Mouse (Mus musculus): ENCODE results near the gene Nup188. TPM values are rescaled to one million over a fixed set of nuclear protein-coding genes. Genes with fewer than 3 reads are reported as not detected.

The Nup188 gene
- polyA plus RNA-seq, 1 experiment from 2014 or later, result 29.4 TPM

DNA sequence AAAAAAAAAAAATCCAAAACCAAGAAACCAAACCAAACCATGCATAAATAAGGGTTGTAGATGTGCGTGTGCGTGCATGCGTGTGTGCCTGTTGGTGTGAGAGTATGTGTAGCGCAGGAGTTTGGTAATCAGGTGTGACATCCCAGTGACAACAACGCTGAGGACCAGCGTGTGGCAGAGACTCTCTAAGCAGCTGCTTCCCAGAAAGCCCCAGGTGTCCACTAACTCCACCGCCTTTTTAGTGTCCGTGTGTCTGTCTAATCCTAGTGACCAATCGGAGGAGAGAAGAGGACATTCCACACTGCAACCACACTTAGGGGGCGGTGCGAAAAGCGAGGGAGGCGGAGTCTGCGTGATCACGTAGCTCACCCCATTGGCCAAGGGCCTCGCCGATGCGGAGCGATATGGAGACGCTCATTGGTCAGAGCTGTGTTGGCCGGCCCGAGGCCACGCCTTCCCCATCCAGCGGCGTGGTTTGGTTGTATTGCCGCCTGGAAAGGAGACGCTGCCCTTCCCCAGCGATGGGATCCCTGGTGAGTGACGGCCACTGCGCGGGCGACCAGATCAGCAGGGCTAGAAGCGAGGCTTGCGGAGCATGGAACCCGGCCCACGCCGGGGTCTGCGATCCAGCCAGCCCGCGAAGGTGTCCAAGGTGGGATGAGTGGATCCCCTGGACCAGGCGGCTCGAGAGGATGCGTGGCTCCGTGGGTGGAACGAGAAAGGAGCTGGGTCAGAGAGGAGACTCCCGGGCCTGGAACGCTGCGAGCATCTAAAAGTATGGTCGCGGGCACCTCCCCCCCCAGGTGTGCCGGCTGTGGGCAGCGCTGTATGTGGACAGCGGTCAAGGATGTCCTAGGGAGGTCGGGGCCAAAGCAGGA, 77.8 kb downstream of the Nup188 start, which contains the start of gene Miga2:
TSS of gene Miga2 (plus strand) at position 461 of the 878 bp plus-strand sequence.
- H3K9me3 ChIP-seq, result no peaks in the 10 kb centered on the region
- no peaks in the 10 kb centered on the region for H3K27me3 ChIP-seq (replicated peaks)
- peak within 1 kb of the TSS; percentile 93 for H3K4me3 ChIP-seq (replicated peaks)
- peak; percentile 99 for ATAC-seq
- WGBS, result under 1% methylated on average over 54 of the region's 54 CpGs
- H3K4me2 ChIP-seq (replicated peaks), result peak within 1 kb of the TSS; percentile 80
- H3K4me1 ChIP-seq (replicated peaks), result peaks cover 19% of the 10 kb centered on the region
- H3K27ac ChIP-seq, result peak within 1 kb of the TSS; percentile 65
- H3K9ac ChIP-seq, result peak within 1 kb of the TSS; percentile 86
- peaks cover 16% of the 10 kb centered on the region for H3K36me3 ChIP-seq

- Histone ChIP-seq H3K4me2 (replicated peaks) (peak overlapping the region; percentile 80), H3K27me3 (replicated peaks) (no peaks in the 10 kb centered on the region), H3K9ac (peak overlapping the region; percentile 86), H3K9me3 (no peaks in the 10 kb centered on the region), H3K36me3 (peaks cover 27% of the 10 kb centered on the region), H3K27ac (no peak overlapping the region), H3K4me3 (replicated peaks) (peak overlapping the region; percentile 93), H3K4me1 (replicated peaks) (peaks cover 19% of the 10 kb centered on the region)
- WGBS, result 82% methylated on average over 2 of the region's 2 CpGs
- no peak for ATAC-seq
Measured at GRCm38 (mm10) chr2:30365281-30366069, 79.3 kb downstream of the Nup188 start.

DNA sequence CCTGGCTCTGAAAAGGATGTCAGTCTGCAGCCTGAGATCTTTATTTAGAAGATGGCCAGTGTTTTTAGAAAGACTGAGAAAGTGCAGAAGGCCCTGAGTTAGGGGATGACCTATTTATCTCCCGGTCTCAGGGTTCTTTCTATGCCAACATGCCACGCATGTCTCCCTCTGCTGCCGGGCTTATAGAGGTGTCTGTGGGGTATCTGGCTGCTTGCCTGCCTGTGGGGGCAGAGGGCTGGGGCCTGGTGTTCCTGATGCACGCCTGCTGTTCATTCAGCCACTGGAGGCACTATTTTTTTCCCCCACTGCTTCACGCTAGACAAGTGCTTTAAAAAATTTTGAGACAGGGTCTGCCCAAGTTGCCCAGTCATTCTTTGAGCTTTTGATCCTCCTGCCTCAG, 80.0 kb downstream of the Nup188 start:
- no peak overlapping the region for H3K9ac ChIP-seq
- H3K4me3 ChIP-seq (replicated peaks), result no peak overlapping the region
- 70% methylated on average over 5 of the region's 5 CpGs for WGBS

GRCm38 (mm10) chr2:30371544-30371943, 85.3 kb downstream of the Nup188 start:
- no peak overlapping the region for H3K4me3 ChIP-seq (replicated peaks)
- no peak overlapping the region for H3K9ac ChIP-seq
- no peaks in the 10 kb centered on the region for H3K4me1 ChIP-seq (replicated peaks)
- H3K36me3 ChIP-seq, result peaks cover 63% of the 10 kb centered on the region
- H3K27me3 ChIP-seq (replicated peaks), result no peaks in the 10 kb centered on the region
- H3K9me3 ChIP-seq, result no peaks in the 10 kb centered on the region
- H3K4me2 ChIP-seq (replicated peaks), result no peak overlapping the region
- no peak for ATAC-seq
- 95% methylated on average over 8 of the region's 8 CpGs for WGBS
- H3K27ac ChIP-seq, result no peak overlapping the region

More for the DNA sequence above, 80.0 kb downstream of the Nup188 start:
- no peak overlapping the region for H3K4me2 ChIP-seq (replicated peaks)
- peaks cover 17% of the 10 kb centered on the region for H3K4me1 ChIP-seq (replicated peaks)
- peaks cover 34% of the 10 kb centered on the region for H3K36me3 ChIP-seq
- no peaks in the 10 kb centered on the region for H3K27me3 ChIP-seq (replicated peaks)
- no peak for ATAC-seq
- H3K9me3 ChIP-seq, result no peaks in the 10 kb centered on the region
- H3K27ac ChIP-seq, result no peak overlapping the region

- Histone ChIP-seq H3K27ac (no peak overlapping the region), H3K9ac (no peak overlapping the region), H3K4me3 (replicated peaks) (no peak overlapping the region), H3K4me1 (replicated peaks) (no peaks in the 10 kb centered on the region), H3K36me3 (peaks cover 64% of the 10 kb centered on the region), H3K9me3 (no peaks in the 10 kb centered on the region), H3K27me3 (replicated peaks) (no peaks in the 10 kb centered on the region), H3K4me2 (replicated peaks) (no peak overlapping the region)
- 95% methylated on average over 5 of the region's 5 CpGs for WGBS
- no peak for ATAC-seq
Measured at GRCm38 (mm10) chr2:30372726-30373125, 86.5 kb downstream of the Nup188 start.

DNA sequence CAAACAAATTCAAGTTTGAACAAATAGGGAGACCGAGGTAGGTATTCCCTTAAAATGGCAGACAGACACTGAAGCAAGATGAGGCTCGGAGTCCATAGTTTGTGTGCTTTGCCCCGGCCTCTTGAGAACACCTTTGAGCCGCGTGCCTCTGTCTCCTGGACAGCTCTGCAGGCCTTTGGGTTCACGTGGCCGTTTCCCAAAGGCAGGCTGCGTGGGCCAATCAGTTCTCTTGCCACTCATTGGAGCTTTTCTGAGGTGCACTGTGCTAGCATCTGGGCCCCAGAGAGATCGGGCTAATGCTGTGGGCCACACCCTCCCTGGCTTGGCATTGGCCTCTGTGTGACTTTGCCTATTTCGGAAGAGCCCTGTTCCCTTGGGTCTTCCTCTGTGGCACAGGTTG, 89.7 kb downstream of the Nup188 start:
- Histone ChIP-seq H3K36me3 (peaks cover 49% of the 10 kb centered on the region), H3K27ac (no peak overlapping the region), H3K4me1 (replicated peaks) (no peaks in the 10 kb centered on the region), H3K4me3 (replicated peaks) (no peak overlapping the region), H3K27me3 (replicated peaks) (no peaks in the 10 kb centered on the region), H3K9ac (no peak overlapping the region), H3K9me3 (no peaks in the 10 kb centered on the region), H3K4me2 (replicated peaks) (no peak overlapping the region)
- no peak for ATAC-seq
- WGBS, result 91% methylated on average over 10 of the region's 10 CpGs

DNA sequence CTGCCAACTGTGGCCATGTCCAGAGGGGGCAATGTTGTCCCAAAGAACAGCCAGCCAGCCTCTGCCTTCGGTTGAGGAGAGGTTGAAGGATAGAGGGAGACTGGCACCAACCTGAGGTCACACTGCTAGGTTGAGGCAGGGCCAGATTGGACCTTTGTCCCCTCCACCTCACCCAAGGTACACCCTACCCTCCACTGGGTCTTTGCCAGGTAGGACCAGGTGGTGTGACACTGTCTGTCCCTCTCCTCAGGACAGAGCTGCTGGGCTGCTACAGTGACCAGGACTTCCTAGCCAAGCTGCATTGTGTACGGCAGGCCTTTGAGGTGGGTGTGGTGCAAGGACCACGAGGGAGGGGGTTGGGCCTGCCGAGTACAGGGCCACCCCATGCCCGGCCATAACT, 91.5 kb downstream of the Nup188 start:
- 86% methylated on average over 5 of the region's 5 CpGs for WGBS

GRCm38 (mm10) chr2:30379307-30379706, 93.1 kb downstream of the Nup188 start:
- Histone ChIP-seq H3K4me2 (replicated peaks) (no peak overlapping the region), H3K9me3 (no peaks in the 10 kb centered on the region), H3K27ac (no peak overlapping the region), H3K36me3 (peaks cover 39% of the 10 kb centered on the region), H3K27me3 (replicated peaks) (no peaks in the 10 kb centered on the region), H3K9ac (no peak overlapping the region), H3K4me3 (replicated peaks) (no peak overlapping the region), H3K4me1 (replicated peaks) (no peaks in the 10 kb centered on the region)
- WGBS, result 80% methylated on average over 7 of the region's 7 CpGs
- ATAC-seq, result no peak

More for the DNA sequence above, 91.5 kb downstream of the Nup188 start:
- Histone ChIP-seq H3K4me2 (replicated peaks) (no peak overlapping the region), H3K9ac (no peak overlapping the region), H3K36me3 (peaks cover 42% of the 10 kb centered on the region), H3K4me1 (replicated peaks) (no peaks in the 10 kb centered on the region), H3K27ac (no peak overlapping the region), H3K27me3 (replicated peaks) (no peaks in the 10 kb centered on the region), H3K9me3 (no peaks in the 10 kb centered on the region), H3K4me3 (replicated peaks) (no peak overlapping the region)
- no peak for ATAC-seq

DNA sequence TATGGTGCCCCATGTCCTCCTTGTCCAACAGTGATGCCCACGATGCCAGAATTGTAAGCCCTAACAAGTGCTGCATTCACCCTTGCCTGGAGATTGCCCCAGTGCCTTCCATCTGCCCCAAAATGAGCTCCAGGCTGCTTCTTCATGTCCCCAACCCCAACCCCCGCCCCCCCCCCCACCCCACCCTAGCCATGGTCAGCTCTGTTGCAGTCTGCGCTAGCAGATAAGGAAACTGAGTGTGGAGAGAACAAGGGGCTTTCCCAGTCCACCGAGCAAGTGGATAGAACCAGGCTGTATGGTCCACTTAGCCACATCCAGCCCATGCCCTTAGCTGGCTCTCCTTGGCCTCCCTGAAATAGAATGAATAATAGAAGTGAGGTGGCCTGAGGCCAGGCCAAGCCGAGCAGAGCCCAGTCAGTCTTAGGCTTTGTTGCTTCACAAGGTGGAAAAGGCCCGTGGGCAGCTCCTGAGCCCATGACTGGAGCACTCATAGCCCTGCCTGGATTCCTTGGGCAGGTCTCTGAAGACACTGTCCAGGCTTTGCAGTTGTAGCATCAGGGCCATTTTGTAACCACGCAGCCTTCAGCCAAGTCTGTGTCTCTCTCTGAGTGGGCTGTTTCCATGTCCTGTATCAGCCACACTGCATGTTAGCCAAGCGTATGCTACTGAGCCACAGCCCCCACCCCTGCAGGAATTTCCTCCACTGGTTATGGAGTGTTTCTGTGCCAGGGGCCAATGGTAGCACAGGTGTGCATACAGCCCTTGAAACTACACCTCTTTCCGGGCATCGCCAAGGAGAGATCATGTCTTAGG, 94.6 kb downstream of the Nup188 start:
- no peak overlapping the region for H3K4me2 ChIP-seq (replicated peaks)
- H3K9ac ChIP-seq, result no peak overlapping the region
- no peak overlapping the region for H3K27ac ChIP-seq
- H3K4me1 ChIP-seq (replicated peaks), result no peaks in the 10 kb centered on the region
- no peak for ATAC-seq
- no peak overlapping the region for H3K4me3 ChIP-seq (replicated peaks)
- 86% methylated on average over 10 of the region's 10 CpGs for WGBS
- peaks cover 37% of the 10 kb centered on the region for H3K36me3 ChIP-seq
- H3K27me3 ChIP-seq (replicated peaks), result no peaks in the 10 kb centered on the region
- H3K9me3 ChIP-seq, result no peaks in the 10 kb centered on the region

DNA sequence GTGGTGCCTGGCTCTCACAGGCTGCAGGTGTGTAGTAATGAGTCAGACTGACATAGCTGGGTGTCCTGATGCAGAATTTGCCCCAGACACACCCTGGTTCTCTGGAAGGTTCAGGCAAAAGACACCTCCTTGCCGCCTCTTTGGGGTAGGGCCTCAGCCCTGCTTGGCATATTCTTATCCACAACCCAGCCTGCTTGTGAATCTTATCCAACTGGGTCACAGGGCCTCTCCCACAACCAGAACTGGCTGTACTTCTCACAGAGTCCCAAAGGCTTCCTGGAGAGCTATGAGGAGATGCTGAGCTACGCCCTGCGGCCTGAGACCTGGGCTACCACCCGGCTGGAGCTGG, 95.2 kb downstream of the Nup188 start:
- Histone ChIP-seq H3K9ac (no peak overlapping the region), H3K4me2 (replicated peaks) (no peak overlapping the region), H3K9me3 (no peaks in the 10 kb centered on the region), H3K27ac (no peak overlapping the region), H3K36me3 (peaks cover 32% of the 10 kb centered on the region), H3K27me3 (replicated peaks) (no peaks in the 10 kb centered on the region), H3K4me1 (replicated peaks) (no peaks in the 10 kb centered on the region), H3K4me3 (replicated peaks) (no peak overlapping the region)
- no peak for ATAC-seq
- 91% methylated on average over 4 of the region's 4 CpGs for WGBS

DNA sequence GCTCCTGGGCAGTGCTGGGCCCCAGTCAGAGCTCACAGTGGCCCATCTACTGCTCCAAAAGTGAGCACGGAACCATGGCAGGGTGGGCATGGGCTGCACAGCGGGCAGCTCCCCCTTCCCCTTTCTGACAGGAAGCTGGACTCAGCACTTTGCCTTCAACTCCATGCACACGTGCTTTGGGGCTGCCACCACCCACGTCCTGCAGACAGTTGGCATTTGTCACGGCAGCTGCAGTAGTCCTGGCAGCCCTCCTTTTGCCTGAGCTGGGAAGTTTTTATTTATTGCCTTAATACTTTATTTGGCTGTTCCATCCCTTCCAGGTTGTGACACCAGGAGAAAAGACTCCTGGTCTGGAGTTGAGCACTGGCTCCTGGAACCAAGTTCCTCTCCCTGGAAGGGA, 98.6 kb downstream of the Nup188 start:
- no peaks in the 10 kb centered on the region for H3K27me3 ChIP-seq (replicated peaks)
- H3K4me3 ChIP-seq (replicated peaks), result no peak overlapping the region
- H3K27ac ChIP-seq, result no peak overlapping the region
- ATAC-seq, result no peak
- peaks cover 15% of the 10 kb centered on the region for H3K36me3 ChIP-seq
- H3K9me3 ChIP-seq, result no peaks in the 10 kb centered on the region
- WGBS, result 75% methylated on average over 5 of the region's 5 CpGs
- H3K4me2 ChIP-seq (replicated peaks), result no peak overlapping the region
- H3K4me1 ChIP-seq (replicated peaks), result no peaks in the 10 kb centered on the region
- H3K9ac ChIP-seq, result no peak overlapping the region

DNA sequence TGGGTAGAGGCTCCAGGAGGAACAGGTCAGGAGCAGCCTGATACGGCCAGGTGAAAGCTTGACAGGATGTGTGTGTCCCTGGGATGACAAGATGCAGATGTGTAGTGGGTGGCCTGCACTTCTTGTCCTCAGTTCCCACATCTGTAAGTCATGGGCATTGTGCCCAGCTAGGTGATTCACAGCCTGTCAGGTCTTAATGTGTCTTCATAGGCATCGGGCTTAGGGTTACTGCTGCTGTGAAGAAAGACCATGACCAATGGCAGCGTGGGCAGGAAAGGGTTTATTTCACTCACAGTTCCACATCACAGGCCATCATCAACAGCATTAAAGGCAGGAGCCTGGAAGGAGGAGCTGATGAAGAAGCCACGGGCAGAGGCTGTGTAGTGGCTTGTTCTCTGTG, 99.4 kb downstream of the Nup188 start:
- H3K4me1 ChIP-seq (replicated peaks), result no peaks in the 10 kb centered on the region
- WGBS, result 84% methylated on average over 4 of the region's 4 CpGs

More for the DNA sequence above, 99.4 kb downstream of the Nup188 start:
- no peak overlapping the region for H3K4me3 ChIP-seq (replicated peaks)
- H3K9me3 ChIP-seq, result no peaks in the 10 kb centered on the region
- H3K27ac ChIP-seq, result no peak overlapping the region
- H3K27me3 ChIP-seq (replicated peaks), result no peaks in the 10 kb centered on the region
- no peak for ATAC-seq
- H3K36me3 ChIP-seq, result peaks cover 15% of the 10 kb centered on the region
- no peak overlapping the region for H3K4me2 ChIP-seq (replicated peaks)
- H3K9ac ChIP-seq, result no peak overlapping the region
